Mouse (Mus musculus) MEL (cell line): ENCODE results near the gene Relt. TPM values are rescaled to one million over a fixed set of nuclear protein-coding genes. Genes with fewer than 3 reads are reported as not detected.

Experiments used
- DNase-seq: peaks from one replicate; pipeline ENCODE4 v3.0.0; 2011; ENCODE audit warnings: low read depth, low spot score
- H3K27ac ChIP-seq: 2 replicates; pipeline ENCODE4 v1.5.1; 2012; ENCODE audit warnings: low read depth, mild to moderate bottlenecking, control low read depth, low read length, moderate library complexity; ENCODE audit not compliant: control insufficient read depth
- H3K27me3 ChIP-seq, 2 experiments: fragments of 150-350 bp in 1 of 2; sonication (generic) in 1 of 2; 2 replicates each; pipeline ENCODE4 v1.6.1; 2012; ENCODE audit warnings: low read length in 2 of 2, mild to moderate bottlenecking in 2 of 2, improper control_type of control experiment in 1 of 2, moderate library complexity in 1 of 2; ENCODE audit not compliant: insufficient read depth in 2 of 2, control insufficient read depth in 1 of 2
- H3K36me3 ChIP-seq, 2 experiments: 2 replicates each; pipeline ENCODE4 v1.6.1; 2012 to 2014; ENCODE audit warnings: low read length in 2 of 2, improper control_type of control experiment in 1 of 2, inconsistent platforms in 1 of 2, mild to moderate bottlenecking in 1 of 2; ENCODE audit not compliant: insufficient read depth in 2 of 2, control insufficient read depth in 1 of 2
- H3K4me1 ChIP-seq, 2 experiments: fragments of 150-350 bp in 1 of 2; sonication (generic) in 1 of 2; 2 replicates each; pipeline ENCODE4 v1.6.1; 2012; ENCODE audit warnings: low read length in 2 of 2, improper control_type of control experiment in 1 of 2, mild to moderate bottlenecking in 1 of 2; ENCODE audit not compliant: insufficient read depth in 2 of 2, control insufficient read depth in 1 of 2
- H3K4me3 ChIP-seq, 2 experiments: fragments of 150-350 bp in 1 of 2; sonication (generic) in 1 of 2; 2 replicates each; pipeline ENCODE4 v1.5.1; 2012; ENCODE audit warnings: low read depth in 2 of 2, low read length in 2 of 2, mild to moderate bottlenecking in 2 of 2, moderate library complexity in 2 of 2, control low read depth in 1 of 2, improper control_type of control experiment in 1 of 2; ENCODE audit not compliant: control insufficient read depth in 1 of 2, insufficient read depth in 1 of 2
- H3K79me2 ChIP-seq: 2 replicates; pipeline ENCODE4 v1.6.1; 2012; ENCODE audit warnings: mild to moderate bottlenecking, low read length, moderate library complexity; ENCODE audit not compliant: control insufficient read depth, poor library complexity, insufficient read depth
- H3K9ac ChIP-seq: 2 replicates; pipeline ENCODE4 v1.6.1; 2012; ENCODE audit warnings: low read depth, mild to moderate bottlenecking, control low read depth, low read length, moderate library complexity; ENCODE audit not compliant: control insufficient read depth, poor library complexity, severe bottlenecking
- H3K9me3 ChIP-seq: fragments of 150-350 bp; sonication (generic); replicated peaks from 2 replicates; pipeline ENCODE4 v1.6.1; 2012; ENCODE audit warnings: mild to moderate bottlenecking, low read length, improper control_type of control experiment, moderate library complexity; ENCODE audit not compliant: insufficient read depth
- BHLHE40 ChIP-seq: IDR thresholded peaks from 2 replicates; pipeline ENCODE4 v1.6.1; 2012; ENCODE audit warnings: low read depth, mild to moderate bottlenecking, inconsistent platforms, low read length, improper control_type of control experiment, borderline replicate concordance
- CHD1 ChIP-seq: IDR thresholded peaks from 2 replicates; pipeline ENCODE4 v1.6.1; 2012; ENCODE audit warnings: low read depth, mild to moderate bottlenecking, inconsistent platforms, low read length, improper control_type of control experiment
- CHD2 ChIP-seq: IDR thresholded peaks from 2 replicates; pipeline ENCODE4 v1.6.1; 2011; ENCODE audit warnings: low read length, improper control_type of control experiment
- E2F4 ChIP-seq: IDR thresholded peaks from 2 replicates; pipeline ENCODE4 v1.6.1; 2011; ENCODE audit warnings: low read depth, low read length, improper control_type of control experiment, borderline replicate concordance
- EP300 ChIP-seq, 2 experiments: IDR thresholded peaks; 2 replicates each; pipeline ENCODE4 v1.6.1; 2011; ENCODE audit warnings: improper control_type of control experiment in 2 of 2, low read length in 2 of 2, low read depth in 1 of 2, mild to moderate bottlenecking in 1 of 2
- ETS1 ChIP-seq: IDR thresholded peaks from 2 replicates; pipeline ENCODE4 v1.6.1; 2012; ENCODE audit warnings: low read depth, mild to moderate bottlenecking, inconsistent platforms, low read length, improper control_type of control experiment, moderate library complexity
- GABPA ChIP-seq: IDR thresholded peaks from 2 replicates; pipeline ENCODE4 v1.6.1; 2012; ENCODE audit warnings: low read depth, mild to moderate bottlenecking, inconsistent platforms, low read length, improper control_type of control experiment, moderate library complexity
- HCFC1 ChIP-seq: IDR thresholded peaks from 2 replicates; pipeline ENCODE4 v1.6.1; 2012; ENCODE audit warnings: low read depth, mild to moderate bottlenecking, inconsistent platforms, low read length, improper control_type of control experiment, moderate library complexity
- KAT2A ChIP-seq: conservative IDR thresholded peaks from 2 replicates; pipeline ENCODE4 v1.6.1; 2012; ENCODE audit warnings: low read depth, low read length, improper control_type of control experiment, inconsistent platforms
- MAFK ChIP-seq: IDR thresholded peaks from 2 replicates; pipeline ENCODE4 v1.6.1; 2011; ENCODE audit warnings: low read depth, mild to moderate bottlenecking, low read length, improper control_type of control experiment, borderline replicate concordance
- MAZ ChIP-seq: IDR thresholded peaks from 2 replicates; pipeline ENCODE4 v1.6.1; 2012; ENCODE audit warnings: low read depth, mild to moderate bottlenecking, inconsistent platforms, low read length, improper control_type of control experiment
- MYB ChIP-seq: IDR thresholded peaks from 2 replicates; pipeline ENCODE4 v1.6.1; 2011; ENCODE audit warnings: mild to moderate bottlenecking, low read depth, low read length, improper control_type of control experiment
- POLR2AphosphoS2 ChIP-seq: IDR thresholded peaks from 2 replicates; pipeline ENCODE4 v1.6.1; 2011; ENCODE audit warnings: low read length, improper control_type of control experiment
- POLR2AphosphoS5 ChIP-seq: IDR thresholded peaks from 2 replicates; pipeline ENCODE4 v1.6.1; 2012; ENCODE audit warnings: low read depth, borderline replicate concordance, mild to moderate bottlenecking, inconsistent platforms, low read length, moderate library complexity, mixed read lengths
- SIN3A ChIP-seq: IDR thresholded peaks from 2 replicates; pipeline ENCODE4 v1.6.1; 2012; ENCODE audit warnings: low read length, improper control_type of control experiment, inconsistent platforms
- TBP ChIP-seq: IDR thresholded peaks from 2 replicates; pipeline ENCODE4 v1.8.0; 2011; ENCODE audit warnings: low read depth, low read length, improper control_type of control experiment
- USF1 ChIP-seq: IDR thresholded peaks from 2 replicates; pipeline ENCODE4 v1.6.1; 2014; ENCODE audit warnings: low read depth, mild to moderate bottlenecking, inconsistent platforms, low read length, improper control_type of control experiment, moderate library complexity
- USF2 ChIP-seq, 2 experiments: IDR thresholded peaks; 2 replicates each; pipeline ENCODE4 v1.6.1; 2011 to 2012; ENCODE audit warnings: improper control_type of control experiment in 2 of 2, low read length in 2 of 2, borderline replicate concordance in 1 of 2, inconsistent platforms in 1 of 2, low read depth in 1 of 2, mild to moderate bottlenecking in 1 of 2; ENCODE audit not compliant: insufficient read depth in 1 of 2
- ZC3H11A ChIP-seq: IDR thresholded peaks from 2 replicates; pipeline ENCODE4 v1.6.1; 2012; ENCODE audit warnings: low read depth, mild to moderate bottlenecking, inconsistent platforms, low read length, improper control_type of control experiment
- polyA plus RNA-seq, 2 experiments: library from polyadenylated mRNA; stranded (reverse) in 1 of 2; unstranded in 1 of 2; fragments of >175 nt in 1 of 2; fragments of >200 nt in 1 of 2; gene quantifications; 2 replicates each; pipeline versions ENCODE4 v1.2.1 to v1.2.4; 2012; ENCODE audit warnings: low replicate concordance in 2 of 2, low read depth in 1 of 2; ENCODE audit not compliant: insufficient read length in 2 of 2, insufficient read depth in 1 of 2, missing spikeins in 1 of 2
- total RNA-seq: library from RNA; depleted of rRNA; stranded (reverse); fragments of 300-350 nt; gene quantifications from 2 replicates; pipeline ENCODE4 v1.2.3, GENCODE M21; 2012

Relt gene
- total and polyA plus RNA-seq, 3 experiments, result 29.6 to 37.1 TPM; not detected in 1

DNA sequence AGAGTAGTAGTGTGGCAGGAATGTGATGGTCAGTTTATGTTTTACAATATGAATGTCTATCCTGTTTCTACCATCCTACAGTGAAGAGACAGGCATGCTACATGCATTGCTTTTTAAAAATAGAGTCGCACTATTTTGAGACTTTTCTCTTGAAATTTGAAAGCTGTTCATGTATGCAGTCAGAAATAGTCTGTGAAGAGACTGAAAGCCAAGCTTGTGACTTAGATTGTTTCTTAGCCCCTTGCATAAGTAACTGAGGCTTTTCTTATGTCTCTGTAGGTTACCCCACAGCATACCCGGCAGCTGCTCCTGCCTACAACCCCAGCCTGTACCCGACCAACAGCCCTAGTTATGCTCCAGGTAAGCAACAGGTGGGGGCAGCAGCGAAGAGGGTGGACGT, 50.6 kb downstream of the Relt start:
- Histone ChIP-seq H3K9ac (no peak overlapping the region), H3K27ac (no peak overlapping the region), H3K27me3 (no peaks in the 10 kb centered on the region), H3K36me3 (no peaks in the 10 kb centered on the region), H3K9me3 (no peaks in the 10 kb centered on the region), H3K4me3 (no peak overlapping the region), H3K4me1 (no peaks in the 10 kb centered on the region), H3K79me2 (no peaks in the 10 kb centered on the region)
- no peak for DNase-seq
- TF ChIP-seq BHLHE40 (no peak), HCFC1 (no peak), TBP (no peak), GABPA (no peak), ETS1 (no peak), KAT2A (no peak), MAFK (no peak)

DNA sequence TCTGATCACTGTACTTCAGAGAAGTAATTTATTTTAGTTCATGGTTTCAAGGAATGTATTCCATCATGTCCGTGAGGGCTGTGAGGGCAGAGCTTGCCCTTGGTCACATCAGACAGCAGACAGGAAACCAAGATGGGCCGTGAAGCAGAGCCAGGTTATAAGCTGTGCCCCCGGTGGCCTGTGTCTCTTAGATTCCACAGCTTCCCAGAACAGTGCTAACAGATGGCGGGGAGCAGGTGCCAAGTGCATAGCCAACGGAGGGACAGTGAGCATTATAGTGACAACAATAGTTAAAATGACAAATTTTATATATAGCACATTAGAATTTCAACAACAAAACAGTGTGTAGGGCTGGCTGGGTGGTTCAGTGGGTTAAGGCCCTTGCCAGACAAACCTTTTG, 51.3 kb downstream of the Relt start:
- DNase-seq, result no peak
- no peaks in the 10 kb centered on the region for H3K27me3 ChIP-seq
- no peak overlapping the region for H3K9ac ChIP-seq
- no peaks in the 10 kb centered on the region for H3K9me3 ChIP-seq
- no peaks in the 10 kb centered on the region for H3K4me1 ChIP-seq
- TF ChIP-seq EP300 (IDR thresholded peaks at IDR 0.05; ENCODE audit: low read depth in 1 of 2, low read length in 2 of 2), result no peak
- TF ChIP-seq USF1, result no peak
- TF ChIP-seq GABPA, result no peak
- no peak for TF ChIP-seq USF2 (IDR thresholded peaks at IDR 0.05; ENCODE audit: borderline replicate concordance in 1 of 2, insufficient read depth in 1 of 2, low read depth in 1 of 2, low read length in 2 of 2)
- TF ChIP-seq BHLHE40, result no peak
- TF ChIP-seq E2F4, result no peak
- no peak for TF ChIP-seq POLR2AphosphoS5
- H3K79me2 ChIP-seq, result no peaks in the 10 kb centered on the region
- H3K4me3 ChIP-seq, result no peak overlapping the region
- H3K27ac ChIP-seq, result no peak overlapping the region
- H3K36me3 ChIP-seq, result no peaks in the 10 kb centered on the region

DNA sequence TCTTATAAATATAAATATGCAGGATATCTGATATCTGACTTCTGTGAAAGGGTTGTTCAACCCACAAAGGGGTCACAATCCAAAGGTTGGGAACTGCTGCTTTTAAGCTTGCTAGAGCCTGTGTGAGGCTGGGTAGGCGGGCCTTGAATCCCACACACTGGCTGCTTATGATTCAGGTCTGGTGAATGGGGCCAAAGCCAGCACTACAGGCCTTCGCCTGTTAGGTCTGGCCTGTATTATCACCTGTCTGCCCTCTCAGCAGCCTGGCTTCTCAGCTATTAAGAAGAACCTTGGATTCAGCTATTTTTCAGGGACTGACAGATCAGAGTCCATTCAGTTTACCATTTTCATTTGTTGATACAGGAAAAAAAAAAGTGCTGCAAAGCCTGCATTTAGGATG, 57.9 kb downstream of the Relt start:
- no peak for DNase-seq
- no peaks in the 10 kb centered on the region for H3K4me1 ChIP-seq
- no peak overlapping the region for H3K9ac ChIP-seq
- H3K9me3 ChIP-seq, result no peaks in the 10 kb centered on the region
- no peak overlapping the region for H3K4me3 ChIP-seq
- no peak overlapping the region for H3K27ac ChIP-seq
- TF ChIP-seq SIN3A (no peak), ZC3H11A (no peak), HCFC1 (no peak), POLR2AphosphoS2 (no peak), CHD1 (no peak), POLR2AphosphoS5 (no peak), MAZ (no peak), MYB (no peak), CHD2 (no peak), EP300 (IDR thresholded peaks at IDR 0.05; ENCODE audit: low read depth in 1 of 2, low read length in 2 of 2) (no peak)
- no peaks in the 10 kb centered on the region for H3K79me2 ChIP-seq
- no peaks in the 10 kb centered on the region for H3K36me3 ChIP-seq
- H3K27me3 ChIP-seq, result no peaks in the 10 kb centered on the region
